Mouse (Mus musculus) cerebellum, postnatal 36 days (tissue): Measurements from ENCODE around the gene Sox6.
"Not testable (repeated sequence)": the region's sequence is repeated elsewhere in the genome, so short reads cannot be mapped to it uniquely, and the experiment has no call there.

Source experiments
- DNase-seq, 2 experiments: peaks; one replicate each; pipeline ENCODE4 v3.0.0; 2021 to 2022; ENCODE audit warnings: mixed read lengths in 2 of 2

The Sox6 gene

GRCm38 (mm10) chr7:116038511-116038910, at the start of gene Sox6:
Sox6 (minus strand) TSS chr7:116038796.
- DNase-seq = peak in 1 of 2 experiments; percentile 8

- DNase-seq = not testable (repeated sequence)
Measured at GRCm38 (mm10) chr7:116084366-116084765, 45.8 kb upstream of the Sox6 start, which contains the start of gene Gm4353. Gm4353 (minus strand) TSS chr7:116084635.

GRCm38 (mm10) chr7:116060739-116061138, 22.1 kb upstream of the Sox6 start:
- DNase-seq = no peak

GRCm38 (mm10) chr7:116040470-116041019, 1.9 kb upstream of the Sox6 start:
- DNase-seq = no peak

GRCm38 (mm10) chr7:116039538-116040466, 1.2 kb upstream of the Sox6 start:
- peak; percentile 82 to 89 for DNase-seq

GRCm38 (mm10) chr7:116039196-116039537, 571 bp upstream of the Sox6 start, which contains the start of gene 1110004F10Rik:
1110004F10Rik (plus strand) TSS chr7:116039397.
- DNase-seq = no peak

GRCm38 (mm10) chr7:116038024-116038423, 572 bp downstream of the Sox6 start:
- DNase-seq = no peak

- DNase-seq = no peak
Measured at GRCm38 (mm10) chr7:116036591-116037555, 1.7 kb downstream of the Sox6 start.

GRCm38 (mm10) chr7:116035504-116035903, 3.1 kb downstream of the Sox6 start:
- DNase-seq = no peak

- DNase-seq = peak in 1 of 2 experiments; percentile 8
Measured at GRCm38 (mm10) chr7:116034282-116034758, 4.3 kb downstream of the Sox6 start.

GRCm38 (mm10) chr7:116033371-116034241, 5.0 kb downstream of the Sox6 start:
- peak in 1 of 2 experiments; percentile 20 for DNase-seq

- DNase-seq = peak; percentile 62 to 71
Measured at GRCm38 (mm10) chr7:116032596-116033307, 5.8 kb downstream of the Sox6 start.

- peak; percentile 35 to 41 for DNase-seq
Measured at GRCm38 (mm10) chr7:116031718-116032595, 6.6 kb downstream of the Sox6 start.

- no peak for DNase-seq
Measured at GRCm38 (mm10) chr7:116031388-116031717, 7.2 kb downstream of the Sox6 start.

- peak in 1 of 2 experiments; percentile 17 for DNase-seq
Measured at GRCm38 (mm10) chr7:116030597-116031387, 7.8 kb downstream of the Sox6 start.

- DNase-seq = no peak
Measured at GRCm38 (mm10) chr7:116029991-116030390, 8.6 kb downstream of the Sox6 start.

- no peak for DNase-seq
Measured at GRCm38 (mm10) chr7:116002726-116003125, 35.9 kb downstream of the Sox6 start.

GRCm38 (mm10) chr7:115988109-115988779, 50.4 kb downstream of the Sox6 start:
- no peak for DNase-seq
